In genomic region chr12:113130732-113131131, GRCm38 (mm10) we compare ENCODE assay signal across 34 mouse cellular contexts. TPM values are rescaled to one million over a fixed set of nuclear protein-coding genes. Genes with fewer than 3 reads are reported as not detected.
"Had no signal": no experiment of that assay in that cellular context is flagged by ENCODE, and none has a peak within 500 bp of the region (broad histone marks: within the 10 kb centered on the region; RNA-seq: fewer than 3 reads in every experiment).

No protein-coding gene starts in this region.

- H3K9ac ChIP-seq: heart, embryonic 12.5 days; heart, embryonic 13.5 days; heart, embryonic 15.5 days; hindbrain, embryonic 12.5 days; hindbrain, embryonic 13.5 days; hindbrain, embryonic 14.5 days; hindbrain, embryonic 15.5 days; intestine, embryonic 15.5 days; kidney, embryonic 15.5 days had no signal

- H3K27me3 ChIP-seq: heart, embryonic 12.5 days; heart, embryonic 13.5 days; heart, embryonic 15.5 days; hindbrain, embryonic 12.5 days; hindbrain, embryonic 13.5 days; hindbrain, embryonic 15.5 days; intestine, embryonic 15.5 days; kidney, embryonic 15.5 days had no signal

- ATAC-seq: hindbrain, embryonic 16.5 days; hindbrain, postnatal 0 days; inflammation-experienced regulatory T-cells, adult 6 months; intestine, embryonic 15.5 days; intestine, embryonic 16.5 days; intestine, postnatal 0 days had no signal

- H3K4me1 ChIP-seq: hindbrain, embryonic 10.5 days; hindbrain, embryonic 12.5 days; hindbrain, embryonic 13.5 days; hindbrain, embryonic 15.5 days; kidney, embryonic 15.5 days had no signal

- H3K27ac ChIP-seq: hindbrain, embryonic 10.5 days; hindbrain, embryonic 12.5 days; hindbrain, embryonic 13.5 days; hindbrain, embryonic 14.5 days; hindbrain, embryonic 15.5 days; hindbrain, postnatal 0 days; intestine, embryonic 15.5 days; kidney, embryonic 15.5 days; kidney, postnatal 0 days; layer of hippocampus, adult 2 months; left cerebral cortex, adult 2 months had no signal

- DNase-seq: heart, postnatal 10 days; heart, postnatal 14 days; heart, postnatal 36 days; heart, postnatal 4 days; kidney, adult 11 months; kidney, adult 18-20 months; kidney, adult 2 months; kidney, adult 8-10 months; kidney, adult 9 months; kidney, postnatal 10 days; kidney, postnatal 14 days; kidney, postnatal 25 days; kidney, postnatal 36 days; kidney, postnatal 4 days; layer of hippocampus, adult 9-11 months; layer of hippocampus, postnatal 36 days had no signal

- H3K4me3 ChIP-seq: heart, embryonic 12.5 days; heart, embryonic 13.5 days; heart, embryonic 15.5 days; hindbrain, embryonic 10.5 days; hindbrain, embryonic 12.5 days; hindbrain, embryonic 13.5 days; hindbrain, embryonic 15.5 days; intestine, embryonic 15.5 days; kidney, embryonic 15.5 days; layer of hippocampus, adult 2 months; left cerebral cortex, adult 2 months had no signal

- H3K9me3 ChIP-seq: heart, embryonic 12.5 days; heart, embryonic 13.5 days; heart, embryonic 15.5 days; hindbrain, embryonic 10.5 days; hindbrain, embryonic 12.5 days; hindbrain, embryonic 13.5 days; hindbrain, embryonic 15.5 days; intestine, embryonic 15.5 days; kidney, embryonic 15.5 days had no signal

RNA-seq across cellular contexts. Expression of gene Tmem121, which starts 55.0 kb away (rescaled TPM):
- total RNA-seq: heart, postnatal 36 days had no signal
